Mouse (Mus musculus): ENCODE data around the gene Znfx1. TPM values are rescaled to one million over a fixed set of nuclear protein-coding genes. Genes with fewer than 3 reads are reported as not detected.

Gene Znfx1
- total RNA-seq, 4 experiments from 2014 or later: 29.2 to 47.0 (median 40.3) TPM

GRCm38 (mm10) chr2:166995796-166996532 is 66.9 kb downstream of the Znfx1 start, which contains the start of gene Stau1:
TSS of gene Stau1 (minus strand) at chr2:166996299.
- DNase-seq (ENCODE audit: low spot score): peak; percentile 94

DNA sequence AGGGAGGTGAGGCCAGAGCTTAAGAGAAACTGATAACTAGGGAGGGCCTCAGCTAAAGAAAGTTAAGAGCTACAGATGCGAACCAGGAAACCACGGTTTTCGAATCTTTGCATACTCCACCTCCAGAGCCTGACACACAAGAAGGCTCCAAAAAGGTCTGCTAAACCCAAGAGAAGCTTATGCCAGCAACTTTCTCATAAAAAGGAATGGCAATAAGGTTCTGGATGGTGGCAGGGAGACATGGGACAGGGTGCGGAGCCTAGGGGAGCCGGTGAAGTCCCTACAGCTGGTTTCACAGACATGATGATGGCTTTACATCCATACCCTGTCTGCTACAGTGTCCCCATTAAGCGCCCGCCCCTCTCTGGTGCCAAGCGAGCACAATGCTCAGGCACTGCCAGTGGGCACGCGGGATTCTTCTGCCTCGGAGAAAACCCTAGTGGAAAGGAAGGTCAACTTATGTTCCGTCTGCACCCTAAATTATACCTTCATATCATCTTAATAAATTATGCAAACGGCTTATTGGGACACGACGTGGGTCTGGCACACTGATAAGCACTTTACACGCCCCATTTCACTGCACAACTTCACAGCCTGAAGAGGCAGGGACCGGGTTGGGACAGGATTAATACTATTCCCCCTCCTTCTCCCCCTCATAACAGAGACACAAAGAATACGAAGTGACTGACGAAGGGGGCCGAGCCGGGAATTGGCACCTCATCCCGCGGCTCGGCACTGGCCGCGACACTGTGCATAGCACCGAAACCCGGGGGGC is 67.6 kb downstream of the Znfx1 start:
- DNase-seq (ENCODE audit: low spot score): no peak

GRCm38 (mm10) chr2:166991945-166992344 is 70.9 kb downstream of the Znfx1 start:
- DNase-seq (ENCODE audit: low spot score): no peak

- no peak for DNase-seq (ENCODE audit: low spot score)
Measured at GRCm38 (mm10) chr2:166990861-166991260, 72.0 kb downstream of the Znfx1 start.

Other genes with a start within 250 kb of the Znfx1 start
- 10 to 100 TPM; 36.1 to 50.8 (median 40.1) TPM for gene Cse1l, start 157.0 kb downstream of the Znfx1 start, total RNA-seq (2022)
- 10 to 100 TPM; 40.7 to 48.5 (median 44.1) TPM for gene Stau1, start 66.7 kb downstream of the Znfx1 start, total RNA-seq (2022)
- 10 to 100 TPM in 3 of 4 experiments, 1 to 10 TPM in 1; 9.0 to 12.3 (median 10.7) TPM for gene Ddx27, start 47.8 kb downstream of the Znfx1 start, total RNA-seq (2022)
- 10 to 100 TPM; 33.9 to 43.8 (median 38.8) TPM for gene Kcnb1, start 127.1 kb upstream of the Znfx1 start, total RNA-seq (2022)
- gene Ptgis, start 177.6 kb upstream of the Znfx1 start, total RNA-seq (2022): 10 to 100 TPM; 14.5 to 23.5 (median 16.9) TPM